ENCODE assay signal across 9 mouse cellular contexts in the genomic region with DNA sequence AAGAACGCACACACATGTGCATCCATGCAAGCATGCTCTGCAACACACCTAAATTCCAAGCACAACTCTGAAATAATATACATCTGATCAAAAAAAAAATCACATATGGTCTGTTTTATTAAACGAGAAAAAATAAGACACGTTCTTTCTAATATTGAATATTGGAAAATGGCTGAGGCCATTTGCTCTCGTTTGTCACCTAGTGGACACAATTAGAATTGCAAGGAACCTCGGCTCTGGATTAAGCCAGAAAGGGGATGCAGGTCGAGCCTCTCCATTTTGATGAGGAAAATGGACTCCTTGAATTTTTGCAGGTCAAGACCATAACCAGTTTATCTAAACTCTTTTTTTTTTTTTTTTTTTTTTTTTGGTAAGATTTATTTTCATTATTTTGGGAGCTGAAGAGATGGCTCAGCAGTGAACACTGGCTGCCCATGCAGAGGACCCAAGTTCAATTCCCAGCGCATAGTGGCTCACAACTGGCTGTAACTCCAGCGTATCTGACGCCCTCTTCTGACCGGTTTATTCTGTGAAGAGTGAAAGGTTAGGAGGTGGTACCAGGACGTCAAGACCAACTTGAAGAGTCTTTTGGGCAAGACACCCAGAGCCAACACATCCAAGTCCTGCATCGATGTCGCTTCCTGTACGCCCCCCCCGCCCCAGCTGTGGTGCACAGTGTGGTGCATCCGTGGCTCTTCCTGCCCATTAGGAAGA. TPM values are rescaled to one million over a fixed set of nuclear protein-coding genes. Genes with fewer than 3 reads are reported as not detected.
DNase-seq lines count a peak whose midpoint lies in the region; ATAC-seq and TF ChIP-seq lines count a peak whose summit lies in the region.
"Had no signal": no experiment of that assay in that cellular context is flagged by ENCODE, and none has a peak within 500 bp of the region (broad histone marks: within the 10 kb centered on the region; RNA-seq: fewer than 3 reads in every experiment).

No protein-coding gene starts in this region.

- no peak overlapping the region for H3K4me2 ChIP-seq in limb, embryonic 11.5 days (ENCODE audit: low read depth, severe bottlenecking)
- no peak overlapping the region for H3K4me2 ChIP-seq in stomach, postnatal 0 days (replicated peaks; ENCODE audit: low read depth)
- H3K4me2 ChIP-seq: limb, embryonic 15.5 days had no signal

- no peak overlapping the region for H3K9ac ChIP-seq in limb, embryonic 11.5 days (ENCODE audit: low read length)
- no peak overlapping the region for H3K9ac ChIP-seq in stomach, postnatal 0 days (ENCODE audit: low read length)
- H3K9ac ChIP-seq: limb, embryonic 15.5 days had no signal

- H3K4me3 ChIP-seq in limb, embryonic 11.5 days (ENCODE audit: low read depth, low read length): no peak overlapping the region
- H3K4me3 ChIP-seq in limb, embryonic 10.5 days: no peak overlapping the region
- no peak overlapping the region for H3K4me3 ChIP-seq in stomach, postnatal 0 days (ENCODE audit: low read depth, low read length)
- H3K4me3 ChIP-seq: limb, embryonic 15.5 days had no signal

- no peaks in the 10 kb centered on the region for H3K27me3 ChIP-seq in limb, embryonic 11.5 days (ENCODE audit: control insufficient read depth, insufficient read depth, low read length)
- no peaks in the 10 kb centered on the region for H3K27me3 ChIP-seq in limb, embryonic 10.5 days (ENCODE audit: low read depth, poor library complexity, severe bottlenecking)
- H3K27me3 ChIP-seq in stomach, postnatal 0 days (ENCODE audit: control insufficient read depth, insufficient read depth, low read length): no peaks in the 10 kb centered on the region
- H3K27me3 ChIP-seq: limb, embryonic 15.5 days had no signal

- no peak overlapping the region for H3K27ac ChIP-seq in limb, embryonic 11.5 days (replicated peaks; ENCODE audit: low read depth, low read length)
- H3K27ac ChIP-seq in limb, embryonic 10.5 days: no peak overlapping the region
- peak overlapping the region; percentile 71; the same call in 1 of the 2 replicates for H3K27ac ChIP-seq in stomach, postnatal 0 days (replicated peaks)
- H3K27ac ChIP-seq: limb, embryonic 15.5 days had no signal

- TF ChIP-seq CTCF in stomach, postnatal 0 days (IDR thresholded peaks at IDR 0.05; ENCODE audit: low read depth): peak; percentile 79

- WGBS in limb, embryonic 11.5 days: 58% methylated on average over 16 of the region's 16 CpGs
- WGBS in limb, embryonic 10.5 days: 64% methylated on average over 16 of the region's 16 CpGs
- 53% methylated on average over 16 of the region's 16 CpGs for WGBS in stomach, postnatal 0 days

- ATAC-seq in limb, embryonic 11.5 days (ENCODE audit: insufficient number of reproducible peaks, low FRiP score, low TSS enrichment, low read depth): no peak
- ATAC-seq in inflammation-experienced regulatory T-cells, adult 6 months: peak; percentile 58
- ATAC-seq in stomach, postnatal 0 days (ENCODE audit: low FRiP score, low TSS enrichment): no peak

- peak; percentile 28 for DNase-seq in cerebellum, adult 11-12 months
- no peak for DNase-seq in cerebellum, adult 9-11 months
- peak; percentile 42 for DNase-seq in limb, embryonic 11.5 days (ENCODE audit: low spot score)
- DNase-seq in limb, embryonic 10.5 days (ENCODE audit: low spot score): no peak
- DNase-seq in adrenal gland, postnatal 36 days: peak; percentile 43 to 54
- DNase-seq in stomach, postnatal 0 days (ENCODE audit: low spot score): no peak
- DNase-seq in right cerebral cortex, postnatal 4 days: no peak

- H3K4me1 ChIP-seq in limb, embryonic 11.5 days (ENCODE audit: control insufficient read depth, insufficient read depth, low read length): no peaks in the 10 kb centered on the region
- H3K4me1 ChIP-seq in limb, embryonic 10.5 days: 0 out of 2 replicates have a peak, but pooled peaks cover 3% of the 10 kb centered on the region
- peaks cover 3% of the 10 kb centered on the region; the same call in 1 of the 2 replicates for H3K4me1 ChIP-seq in stomach, postnatal 0 days (replicated peaks; ENCODE audit: control insufficient read depth, insufficient read depth)

- H3K36me3 ChIP-seq in limb, embryonic 11.5 days (ENCODE audit: control insufficient read depth, insufficient read depth, low read length): no peaks in the 10 kb centered on the region
- H3K36me3 ChIP-seq in limb, embryonic 10.5 days: no peaks in the 10 kb centered on the region
- no peaks in the 10 kb centered on the region for H3K36me3 ChIP-seq in stomach, postnatal 0 days (ENCODE audit: control insufficient read depth, insufficient read depth, low read length)
- H3K36me3 ChIP-seq: limb, embryonic 15.5 days had no signal

- TF ChIP-seq EP300 in stomach, postnatal 0 days (optimal IDR thresholded peaks at IDR 0.05): no peak

- no peaks in the 10 kb centered on the region for H3K9me3 ChIP-seq in limb, embryonic 11.5 days (ENCODE audit: control insufficient read depth, low read length)
- no peaks in the 10 kb centered on the region for H3K9me3 ChIP-seq in limb, embryonic 10.5 days (replicated peaks)
- H3K9me3 ChIP-seq in stomach, postnatal 0 days (ENCODE audit: control insufficient read depth, low read length): no peaks in the 10 kb centered on the region
- H3K9me3 ChIP-seq: limb, embryonic 15.5 days had no signal

RNA-seq across cellular contexts. Expression of a gene that starts 4.9 kb away (rescaled TPM):
- polyA plus RNA-seq in limb, embryonic 11.5 days (2014; fragmentation: Nextera tagmentation; extraction: Ambion mirVana): 42.6 and 47.0 TPM in 2 replicates
- polyA plus RNA-seq in limb, embryonic 10.5 days (2016; fragmentation: Nextera tagmentation; extraction: Ambion mirVana): 47.0 and 52.8 TPM in 2 replicates
- 10 to 100 TPM; 35.8 to 42.1 TPM for total RNA-seq in adrenal gland, postnatal 36 days (2021)
- 10 to 100 TPM; 26.1 to 40.4 (median 35.0) TPM for polyA plus RNA-seq in inflammation-experienced regulatory T-cells, adult 6 months (2017; shearing (Covaris generic))
- polyA plus RNA-seq in stomach, postnatal 0 days (2015; fragmentation: Nextera tagmentation; extraction: Ambion mirVana): 21.6 and 22.0 TPM in 2 replicates

RNA-seq across cellular contexts. Expression of a gene that starts 7.4 kb away (rescaled TPM):
- 59.7 and 66.6 TPM in 2 replicates for polyA plus RNA-seq in limb, embryonic 11.5 days (2014; fragmentation: Nextera tagmentation; extraction: Ambion mirVana)
- 50.4 and 67.7 TPM in 2 replicates for polyA plus RNA-seq in limb, embryonic 10.5 days (2016; fragmentation: Nextera tagmentation; extraction: Ambion mirVana)
- total RNA-seq in adrenal gland, postnatal 36 days (2021): 10 to 100 TPM; 44.1 to 49.7 TPM
- 10 to 100 TPM; 31.6 to 50.8 (median 39.1) TPM for polyA plus RNA-seq in inflammation-experienced regulatory T-cells, adult 6 months (2017; shearing (Covaris generic))
- polyA plus RNA-seq in stomach, postnatal 0 days (2015; fragmentation: Nextera tagmentation; extraction: Ambion mirVana): 57.2 and 61.2 TPM in 2 replicates

RNA-seq across cellular contexts. Expression of a gene that starts 58.9 kb away (rescaled TPM):
- polyA plus RNA-seq in limb, embryonic 11.5 days (2014; fragmentation: Nextera tagmentation; extraction: Ambion mirVana): 0.99 and 1.1 TPM in 2 replicates
- 0.55 and 0.73 TPM in 2 replicates for polyA plus RNA-seq in limb, embryonic 10.5 days (2016; fragmentation: Nextera tagmentation; extraction: Ambion mirVana)
- 1 to 10 TPM; 3.5 to 6.9 TPM for total RNA-seq in adrenal gland, postnatal 36 days (2021)
- polyA plus RNA-seq in inflammation-experienced regulatory T-cells, adult 6 months (2017; shearing (Covaris generic)): 1 to 10 TPM in 2 of 3 experiments, under 1 TPM in 1; 0.24 to 3.1 (median 1.1) TPM
- 4.5 and 4.8 TPM in 2 replicates for polyA plus RNA-seq in stomach, postnatal 0 days (2015; fragmentation: Nextera tagmentation; extraction: Ambion mirVana)

RNA-seq across cellular contexts. Expression of a gene that starts 59.5 kb away (rescaled TPM):
- 95.4 and 100 TPM in 2 replicates for polyA plus RNA-seq in limb, embryonic 11.5 days (2014; fragmentation: Nextera tagmentation; extraction: Ambion mirVana)
- 102 and 112 TPM in 2 replicates for polyA plus RNA-seq in limb, embryonic 10.5 days (2016; fragmentation: Nextera tagmentation; extraction: Ambion mirVana)
- 100 to 1,000 TPM; 117 to 123 TPM for total RNA-seq in adrenal gland, postnatal 36 days (2021)
- 10 to 100 TPM; 70.3 to 77.7 (median 74.5) TPM for polyA plus RNA-seq in inflammation-experienced regulatory T-cells, adult 6 months (2017; shearing (Covaris generic))
- polyA plus RNA-seq in stomach, postnatal 0 days (2015; fragmentation: Nextera tagmentation; extraction: Ambion mirVana): 142 and 143 TPM in 2 replicates

Comparison
In these comparisons a context has a peak if more than half of its experiments do, and no peak if none do; other contexts are left out.
1. DNase-seq: peak in cerebellum, adult 11-12 months (single experiment), limb, embryonic 11.5 days (single experiment) and adrenal gland, postnatal 36 days (2 of 2); none in cerebellum, adult 9-11 months (single experiment), limb, embryonic 10.5 days (single experiment), stomach, postnatal 0 days (single experiment) and right cerebral cortex, postnatal 4 days (single experiment).